Mouse (Mus musculus) lung, adult 2 months (tissue): ENCODE data around the gene Pcbp1.

ENCODE experiments used
- CTCF ChIP-seq: fragments of 200-500 bp; IDR thresholded peaks from 2 replicates; pipeline ENCODE4 v1.5.1; 2011; ENCODE audit warnings: mild to moderate bottlenecking, low read length, control low read depth; ENCODE audit not compliant: insufficient read depth
- POLR2A ChIP-seq: fragments of 200-500 bp; IDR thresholded peaks from 2 replicates; pipeline ENCODE4 v1.6.1; 2011; ENCODE audit warnings: low read depth, mild to moderate bottlenecking, control low read depth, low read length, borderline replicate concordance; ENCODE audit errors: extremely low read depth

GRCm38 (mm10) chr6:86480189-86480831 lies 45.8 kb downstream of the Pcbp1 start:
- TF ChIP-seq CTCF (no peak), POLR2A (peak; percentile 38; the same call in 1 of the 2 replicates)
